Mouse (Mus musculus) midbrain, embryonic 12.5 days (tissue): ENCODE results near the gene Eef2k. TPM values are rescaled to one million over a fixed set of nuclear protein-coding genes. Genes with fewer than 3 reads are reported as not detected.

Source experiments
- ATAC-seq: fragments of 200-750 bp; cut with Nextera tagmentation; 2 replicates; pipeline ENCODE4 v1.8.0; 2017; ENCODE audit warnings: low read depth, moderate TSS enrichment, moderate library complexity; ENCODE audit not compliant: low FRiP score
- H3K27ac ChIP-seq: fragments of 300-500 bp; sonication (generic); replicated peaks from 2 replicates; pipeline ENCODE4 v1.5.1; 2016; ENCODE audit warnings: mild to moderate bottlenecking
- H3K27me3 ChIP-seq: fragments of 300-500 bp; sonication (generic); 2 replicates; pipeline ENCODE4 v1.6.1; 2016; ENCODE audit warnings: mild to moderate bottlenecking
- H3K36me3 ChIP-seq: fragments of 300-500 bp; sonication (generic); 2 replicates; pipeline ENCODE4 v1.6.1; 2016
- H3K4me1 ChIP-seq: fragments of 300-500 bp; sonication (generic); 2 replicates; pipeline ENCODE4 v1.6.1; 2016
- H3K4me2 ChIP-seq: fragments of 300-500 bp; sonication (generic); replicated peaks from 2 replicates; pipeline ENCODE4 v1.6.1; 2016; ENCODE audit warnings: mild to moderate bottlenecking, moderate library complexity
- H3K4me3 ChIP-seq: fragments of 300-500 bp; sonication (generic); 2 replicates; pipeline ENCODE4 v1.5.1; 2016; ENCODE audit warnings: mild to moderate bottlenecking
- H3K9ac ChIP-seq: fragments of 300-500 bp; sonication (generic); replicated peaks from 2 replicates; pipeline ENCODE4 v1.6.1; 2016; ENCODE audit warnings: mild to moderate bottlenecking, moderate library complexity
- H3K9me3 ChIP-seq: fragments of 300-500 bp; sonication (generic); 2 replicates; pipeline ENCODE4 v1.6.1; 2016; ENCODE audit warnings: mild to moderate bottlenecking
- WGBS: fragments of 180-500 bp; shearing (Covaris S2); methylation state at CpG from one replicate; pipeline ENCODE4 v1.1.7; 2016; 5-methylcytosine and 5-hydroxymethylcytosine counted together
- polyA plus RNA-seq: library from polyadenylated mRNA; unstranded; fragments of >200 nt; fragmentation: Nextera tagmentation; extraction: Ambion mirVana; gene quantifications from 2 replicates; pipeline ENCODE4 v1.2.1, GENCODE M21; 2016

Gene Eef2k
- polyA plus RNA-seq: 27.9 and 29.6 TPM in 2 replicates

DNA sequence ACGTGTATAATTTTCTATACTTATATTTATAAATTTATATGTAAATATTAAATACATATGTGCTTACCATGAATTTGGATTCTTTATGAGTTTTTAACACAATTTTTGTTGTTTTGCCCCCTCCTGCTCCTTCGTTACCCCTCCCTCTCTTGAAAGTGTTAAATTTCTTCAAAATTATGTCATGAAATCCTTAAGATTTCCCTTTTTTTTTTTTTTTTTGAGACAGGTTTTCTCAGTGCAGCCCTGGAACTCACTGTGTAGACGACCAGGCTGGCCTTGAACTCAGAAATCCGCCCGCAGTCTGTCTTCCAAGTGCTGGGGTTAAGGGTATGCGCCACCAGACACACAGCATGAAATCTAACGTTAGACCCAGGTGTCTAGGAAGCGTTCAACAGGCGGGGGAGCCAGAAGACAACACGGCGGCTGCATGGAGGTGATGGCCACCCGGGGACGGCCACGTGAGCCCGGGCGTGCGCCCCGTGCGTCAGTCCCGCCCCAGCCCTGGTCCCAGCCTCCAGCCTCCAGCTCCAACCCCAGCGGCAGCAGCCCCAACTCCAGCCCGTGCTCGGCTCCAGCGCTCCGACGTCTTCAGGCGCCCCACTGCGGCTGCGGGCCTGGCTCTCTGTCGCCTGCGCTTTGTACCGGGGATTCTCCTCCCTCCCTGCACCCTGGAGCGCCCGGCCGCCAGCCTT lies at the start of gene Eef2k:
Gene Eef2k, plus strand, starts transcription at position 487 of the 692 bp plus-strand sequence.
- H3K4me2 ChIP-seq: peak within 1 kb of the TSS; percentile 66
- H3K9me3 ChIP-seq: no peaks in the 10 kb centered on the region
- peaks cover 18% of the 10 kb centered on the region for H3K27me3 ChIP-seq
- peak within 1 kb of the TSS; percentile 64 for H3K9ac ChIP-seq
- peak within 1 kb of the TSS; percentile 88 for H3K27ac ChIP-seq
- peak within 1 kb of the TSS; percentile 64 for H3K4me3 ChIP-seq
- peaks cover 18% of the 10 kb centered on the region for H3K4me1 ChIP-seq
- H3K36me3 ChIP-seq: no peaks in the 10 kb centered on the region
- peak; percentile 91 for ATAC-seq
- 3% methylated on average over 34 of the region's 35 CpGs for WGBS

- no peaks in the 10 kb centered on the region for H3K27me3 ChIP-seq
- no peak overlapping the region for H3K27ac ChIP-seq
- no peaks in the 10 kb centered on the region for H3K36me3 ChIP-seq
- H3K4me2 ChIP-seq: no peak overlapping the region
- 87% methylated on average over 4 of the region's 4 CpGs for WGBS
- H3K9ac ChIP-seq: no peak overlapping the region
- no peak for ATAC-seq
- no peaks in the 10 kb centered on the region for H3K9me3 ChIP-seq
- H3K4me1 ChIP-seq: no peaks in the 10 kb centered on the region
- no peak overlapping the region for H3K4me3 ChIP-seq
Observed at GRCm38 (mm10) chr7:120795544-120795943, 47.1 kb upstream of the Eef2k start.

- Histone ChIP-seq H3K9me3 (no peaks in the 10 kb centered on the region), H3K4me3 (no peak overlapping the region), H3K36me3 (no peaks in the 10 kb centered on the region), H3K9ac (no peak overlapping the region), H3K4me1 (no peaks in the 10 kb centered on the region), H3K27me3 (no peaks in the 10 kb centered on the region), H3K27ac (no peak overlapping the region), H3K4me2 (no peak overlapping the region)
- no peak for ATAC-seq
- WGBS: 85% methylated on average over 3 of the region's 3 CpGs
Observed at GRCm38 (mm10) chr7:120796369-120796768, 46.3 kb upstream of the Eef2k start.

- Histone ChIP-seq H3K4me2 (no peak overlapping the region), H3K9me3 (no peaks in the 10 kb centered on the region), H3K36me3 (no peaks in the 10 kb centered on the region), H3K4me3 (no peak overlapping the region), H3K27me3 (no peaks in the 10 kb centered on the region; the same call in 1 of the 2 replicates), H3K4me1 (no peaks in the 10 kb centered on the region), H3K27ac (no peak overlapping the region), H3K9ac (no peak overlapping the region)
- 95% methylated on average over 2 of the region's 2 CpGs for WGBS
- ATAC-seq: no peak
Observed at GRCm38 (mm10) chr7:120803268-120803667, 39.4 kb upstream of the Eef2k start.

- no peak for ATAC-seq
- WGBS: 5% methylated on average over 27 of the region's 27 CpGs
- H3K4me2 ChIP-seq: peak overlapping the region; percentile 55
- no peak overlapping the region for H3K27ac ChIP-seq
- H3K4me3 ChIP-seq: peak overlapping the region; percentile 33
- H3K4me1 ChIP-seq: peaks cover 6% of the 10 kb centered on the region
- H3K9ac ChIP-seq: 0 out of 2 replicates have a peak overlapping the region, but pooled peaks have one; percentile 20
- no peaks in the 10 kb centered on the region for H3K9me3 ChIP-seq
- peaks cover 16% of the 10 kb centered on the region for H3K27me3 ChIP-seq
- H3K36me3 ChIP-seq: no peaks in the 10 kb centered on the region
Observed at GRCm38 (mm10) chr7:120809705-120810104, 32.9 kb upstream of the Eef2k start.

- Histone ChIP-seq H3K4me2 (no peak within 1 kb of the TSS), H3K27ac (no peak within 1 kb of the TSS), H3K9ac (no peak within 1 kb of the TSS), H3K9me3 (no peaks in the 10 kb centered on the region), H3K27me3 (peaks cover 16% of the 10 kb centered on the region), H3K4me1 (peaks cover 6% of the 10 kb centered on the region), H3K4me3 (no peak within 1 kb of the TSS), H3K36me3 (no peaks in the 10 kb centered on the region)
- no peak for ATAC-seq
- 85% methylated on average over 6 of the region's 6 CpGs for WGBS
Observed at GRCm38 (mm10) chr7:120811834-120812415, 30.7 kb upstream of the Eef2k start, which contains the start of gene Gm5737. Gm5737 (plus strand) TSS chr7:120812365.

DNA sequence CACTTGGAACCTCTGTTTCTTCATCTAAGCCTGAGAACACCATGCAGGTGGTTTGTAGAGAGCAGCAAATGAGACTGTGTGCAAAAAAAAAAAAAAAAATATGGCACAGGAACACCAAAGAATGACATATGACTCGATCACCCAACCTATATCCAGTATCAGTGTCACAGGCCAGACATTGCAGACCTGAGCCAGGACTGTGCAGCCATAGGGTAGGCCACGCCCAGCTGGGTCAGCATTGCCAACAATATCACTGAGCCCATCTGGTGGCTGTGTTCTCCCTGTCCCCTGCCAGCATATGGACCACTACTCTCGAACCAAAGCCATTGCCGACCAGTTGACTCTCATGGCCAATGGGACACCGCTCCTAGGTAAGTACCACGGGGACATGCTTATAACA lies 25.1 kb upstream of the Eef2k start:
- Histone ChIP-seq H3K9ac (no peak overlapping the region), H3K4me2 (no peak overlapping the region), H3K4me3 (no peak overlapping the region), H3K27me3 (0 out of 2 replicates have a peak, but pooled peaks cover 6% of the 10 kb centered on the region), H3K4me1 (no peaks in the 10 kb centered on the region), H3K27ac (no peak overlapping the region), H3K36me3 (no peaks in the 10 kb centered on the region), H3K9me3 (no peaks in the 10 kb centered on the region)
- 84% methylated on average over 6 of the region's 6 CpGs for WGBS
- ATAC-seq: no peak

GRCm38 (mm10) chr7:120819386-120819785 lies 23.2 kb upstream of the Eef2k start:
- Histone ChIP-seq H3K4me3 (no peak overlapping the region), H3K36me3 (no peaks in the 10 kb centered on the region), H3K4me2 (no peak overlapping the region), H3K27me3 (0 out of 2 replicates have a peak, but pooled peaks cover 6% of the 10 kb centered on the region), H3K27ac (no peak overlapping the region), H3K9me3 (no peaks in the 10 kb centered on the region), H3K9ac (no peak overlapping the region), H3K4me1 (no peaks in the 10 kb centered on the region)
- ATAC-seq: no peak
- 83% methylated on average over 4 of the region's 4 CpGs for WGBS

DNA sequence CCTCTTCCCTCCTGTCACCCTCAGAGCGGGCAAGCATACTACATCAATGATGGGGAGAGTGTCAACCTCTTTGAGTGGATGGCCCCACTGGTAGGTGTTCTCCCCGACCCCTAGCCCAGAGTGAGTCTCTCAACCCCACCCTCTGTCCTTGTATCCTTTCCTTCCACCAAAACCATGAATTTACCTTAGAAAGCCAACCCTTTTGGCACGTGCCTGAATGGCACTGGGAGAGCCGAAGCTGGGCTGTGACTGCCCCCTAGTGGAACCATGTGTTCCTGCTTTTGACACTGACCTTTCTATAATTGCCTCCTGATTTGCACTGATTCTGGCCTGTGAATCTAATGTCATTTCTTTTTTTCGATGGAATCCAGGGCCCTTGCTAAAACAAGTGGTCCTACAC lies 19.4 kb upstream of the Eef2k start:
- Histone ChIP-seq H3K9ac (no peak overlapping the region), H3K9me3 (no peaks in the 10 kb centered on the region)
- 17% methylated on average over 5 of the region's 5 CpGs for WGBS

DNA sequence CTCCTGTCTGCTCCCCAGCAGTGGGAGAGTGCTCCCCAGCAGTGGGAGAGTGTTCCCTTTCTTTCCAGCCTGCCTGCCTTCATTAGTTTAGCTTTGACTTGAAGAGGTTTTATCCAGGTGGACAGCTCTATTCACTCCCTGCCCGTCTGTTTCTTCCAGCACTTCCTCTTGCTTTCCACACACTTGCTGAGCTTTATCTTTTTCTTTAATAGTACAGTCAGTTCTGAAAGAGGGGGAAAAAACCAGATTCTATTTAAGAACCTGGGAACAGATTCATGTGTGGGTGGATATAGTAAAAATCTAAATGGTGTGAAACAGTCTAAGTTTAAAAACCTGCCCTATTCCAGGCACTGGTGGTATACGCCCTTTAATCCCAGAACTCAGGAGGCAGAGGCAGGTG lies 17.5 kb upstream of the Eef2k start:
- ATAC-seq: no peak
- no peak overlapping the region for H3K4me3 ChIP-seq
- H3K36me3 ChIP-seq: no peaks in the 10 kb centered on the region
- peaks cover 22% of the 10 kb centered on the region for H3K27me3 ChIP-seq
- H3K4me2 ChIP-seq: no peak overlapping the region
- WGBS: 69% methylated on average over 2 of the region's 2 CpGs
- H3K4me1 ChIP-seq: no peaks in the 10 kb centered on the region
- no peak overlapping the region for H3K9ac ChIP-seq
- H3K27ac ChIP-seq: no peak overlapping the region
- H3K9me3 ChIP-seq: no peaks in the 10 kb centered on the region

More for the DNA sequence above, 19.4 kb upstream of the Eef2k start:
- Histone ChIP-seq H3K4me3 (no peak overlapping the region), H3K4me2 (no peak overlapping the region), H3K27ac (no peak overlapping the region), H3K36me3 (no peaks in the 10 kb centered on the region), H3K27me3 (peaks cover 11% of the 10 kb centered on the region; the same call in 1 of the 2 replicates), H3K4me1 (no peaks in the 10 kb centered on the region)
- peak; percentile 50; the same call in 1 of the 2 replicates for ATAC-seq

DNA sequence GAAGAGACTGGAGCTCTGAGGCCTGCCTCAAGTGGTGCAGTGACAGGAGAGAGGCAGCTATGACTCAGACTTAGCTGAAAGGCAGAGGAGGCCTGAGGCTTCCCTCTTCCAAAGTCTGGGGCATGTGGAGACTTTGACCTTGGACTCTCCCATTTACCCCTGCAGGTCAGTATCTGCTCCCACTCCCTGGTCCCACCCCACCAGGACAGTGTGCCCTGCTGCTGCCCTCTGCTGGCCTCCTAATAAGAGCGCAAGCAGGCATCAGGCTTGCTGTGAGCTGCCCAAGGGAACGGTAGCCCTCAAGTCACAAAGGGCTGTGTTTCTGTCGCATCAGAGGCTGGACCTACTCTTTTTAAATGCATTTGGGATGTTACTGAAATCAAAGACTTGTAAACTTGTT lies 16.2 kb upstream of the Eef2k start:
- peaks cover 11% of the 10 kb centered on the region; the same call in 1 of the 2 replicates for H3K4me1 ChIP-seq
- no peaks in the 10 kb centered on the region for H3K36me3 ChIP-seq
- H3K27ac ChIP-seq: no peak overlapping the region
- H3K9me3 ChIP-seq: no peaks in the 10 kb centered on the region
- WGBS: 15% methylated on average over 3 of the region's 3 CpGs
- no peak overlapping the region for H3K4me2 ChIP-seq
- H3K9ac ChIP-seq: no peak overlapping the region
- ATAC-seq: no peak
- H3K27me3 ChIP-seq: peaks cover 35% of the 10 kb centered on the region
- no peak overlapping the region for H3K4me3 ChIP-seq
